Mouse (Mus musculus) adrenal gland, adult 2 months (tissue): ENCODE measurements around the gene Nnat. TPM values are rescaled to one million over a fixed set of nuclear protein-coding genes. Genes with fewer than 3 reads are reported as not detected.
"Not testable (repeated sequence)": the region's sequence is repeated elsewhere in the genome, so short reads cannot be mapped to it uniquely, and the experiment has no call there.

Experiments
- DNase-seq: peaks from one replicate; pipeline ENCODE4 v3.0.0; 2021
- polyA plus RNA-seq: library from polyadenylated mRNA; depleted of rRNA; stranded (reverse); fragments of >200 nt; gene quantifications from 2 replicates; pipeline ENCODE4 v1.2.3, GENCODE M21; 2012
- total RNA-seq, 2 experiments: library from RNA; stranded (reverse); gene quantifications; 2 replicates each; pipeline ENCODE4 v1.2.3; 2021

Nnat gene
- total and polyA plus RNA-seq, 3 experiments, result 32.4 to 111 (median 94.3) TPM

DNA sequence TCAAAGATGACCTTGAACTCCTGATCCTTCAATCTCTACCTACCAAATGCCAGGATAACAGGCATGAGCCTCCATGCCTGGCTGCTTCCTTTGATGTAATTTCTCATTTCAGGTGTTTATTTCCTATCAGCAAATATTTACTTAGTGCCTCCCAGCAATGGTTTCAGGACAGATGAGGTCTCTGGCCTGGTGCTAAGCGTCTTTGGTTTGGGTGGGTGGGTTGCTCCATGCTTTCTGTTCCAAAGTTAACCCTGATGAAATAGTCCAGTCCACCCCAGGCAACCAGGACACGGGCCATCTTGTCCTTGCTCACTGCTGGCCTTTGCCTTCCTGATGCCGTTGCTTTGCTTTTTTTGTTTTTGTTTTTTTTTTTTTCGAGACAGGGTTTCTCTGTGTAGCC lies 9.6 kb upstream of the Nnat start:
- DNase-seq, result no peak

DNA sequence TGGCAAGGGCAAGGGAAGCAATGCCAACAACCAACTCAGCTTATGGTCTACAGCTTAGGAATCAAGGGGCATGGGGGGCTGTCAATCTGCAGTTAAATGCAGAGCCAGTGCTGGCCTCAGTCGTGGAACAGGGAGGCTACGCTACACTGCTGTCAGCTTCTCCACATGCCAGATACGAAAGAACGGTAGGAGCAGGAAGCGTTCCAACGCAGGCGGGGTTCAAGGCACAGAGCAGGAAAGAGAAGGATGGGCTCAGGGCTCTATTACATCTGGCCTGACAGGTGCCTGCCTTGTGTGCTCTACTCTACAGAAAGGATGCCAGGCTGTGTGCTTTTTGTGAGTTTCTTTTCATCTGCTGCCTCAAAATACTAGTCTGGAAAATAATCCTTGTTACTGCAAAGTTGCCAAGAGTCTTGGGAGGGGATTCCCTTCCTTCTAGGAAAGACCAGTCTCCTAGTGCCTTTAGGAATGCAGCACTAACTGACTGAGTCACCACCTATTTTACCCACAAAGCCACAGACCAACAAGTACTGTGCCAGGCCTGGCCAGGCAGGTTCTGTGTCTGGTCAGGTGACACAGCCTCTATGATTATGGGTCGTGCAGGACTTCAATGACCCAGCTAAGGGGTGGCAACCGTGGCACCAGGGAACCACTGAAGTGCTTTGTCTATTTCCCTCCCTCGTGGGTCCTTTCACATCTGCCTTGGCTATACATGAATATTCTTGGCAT lies 7.6 kb upstream of the Nnat start:
- peak; percentile 39 for DNase-seq

DNA sequence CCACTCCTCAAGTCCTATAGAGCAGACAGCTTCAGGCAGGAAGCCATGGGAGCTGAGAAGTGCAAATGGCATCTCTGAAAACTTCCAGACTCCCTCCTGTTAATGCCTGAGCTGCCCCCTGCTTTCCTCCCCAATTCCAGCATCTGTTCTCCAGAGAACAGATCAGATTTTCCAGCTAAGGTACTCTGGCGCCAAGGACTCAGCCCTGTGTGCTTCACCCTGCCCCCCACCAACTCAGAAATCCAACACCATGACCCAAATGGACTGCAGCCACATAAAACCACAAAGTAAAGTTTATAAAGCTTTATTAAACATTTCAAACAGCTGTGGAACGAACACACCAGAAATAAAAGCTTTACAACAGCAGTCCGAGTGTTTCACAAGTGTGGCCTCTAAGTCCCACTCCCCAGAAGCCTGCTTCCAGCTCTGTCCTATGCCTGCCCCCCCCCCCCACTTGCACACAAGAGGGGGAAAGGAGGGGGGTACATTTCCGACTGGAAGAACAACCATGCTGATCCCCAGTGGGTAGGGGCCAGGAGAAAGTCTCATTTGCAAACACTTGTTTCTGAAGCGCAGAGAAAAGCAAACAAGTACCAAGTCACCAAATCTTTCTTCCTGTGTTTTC lies 3.7 kb upstream of the Nnat start:
- no peak for DNase-seq

DNA sequence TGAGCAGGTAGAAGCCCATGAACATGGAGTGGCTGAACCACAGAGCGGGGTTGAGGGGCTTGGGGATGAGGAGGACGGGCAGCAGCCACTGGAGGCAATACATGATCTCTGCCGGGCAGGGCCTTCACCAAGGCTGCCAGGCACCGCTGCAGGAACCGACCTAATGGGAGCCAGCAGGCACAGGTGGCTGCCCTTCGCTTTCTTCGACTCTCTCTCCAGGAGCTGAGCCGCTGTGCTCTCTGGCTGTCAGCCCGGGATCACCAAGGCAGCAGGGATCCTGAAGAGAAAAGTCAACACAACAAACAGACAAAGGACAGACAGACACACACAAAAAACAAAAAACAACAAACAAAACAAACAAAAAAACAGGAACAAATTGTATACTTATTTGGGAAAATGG lies 1.8 kb upstream of the Nnat start:
- no peak for DNase-seq

DNA sequence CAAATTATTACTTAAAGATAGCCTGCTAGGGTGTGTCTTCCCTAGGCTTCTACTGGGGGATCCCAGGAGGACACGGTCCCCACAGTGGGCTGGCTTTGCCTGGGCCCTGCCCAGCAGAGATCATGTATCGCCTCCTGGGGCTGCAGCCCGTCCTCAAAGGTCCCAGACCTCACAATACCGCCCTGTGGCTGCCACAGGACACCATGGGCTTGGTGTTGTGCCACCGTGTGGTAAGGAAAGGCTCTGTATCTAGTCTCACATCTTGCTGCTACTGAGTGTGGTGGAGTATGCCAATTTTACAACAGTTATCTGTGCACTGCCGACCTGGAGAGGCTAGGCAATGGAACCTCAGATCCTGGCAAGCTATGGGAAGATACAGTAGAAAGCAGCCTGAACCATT lies 1.4 kb upstream of the Nnat start:
- DNase-seq, result no peak

DNA sequence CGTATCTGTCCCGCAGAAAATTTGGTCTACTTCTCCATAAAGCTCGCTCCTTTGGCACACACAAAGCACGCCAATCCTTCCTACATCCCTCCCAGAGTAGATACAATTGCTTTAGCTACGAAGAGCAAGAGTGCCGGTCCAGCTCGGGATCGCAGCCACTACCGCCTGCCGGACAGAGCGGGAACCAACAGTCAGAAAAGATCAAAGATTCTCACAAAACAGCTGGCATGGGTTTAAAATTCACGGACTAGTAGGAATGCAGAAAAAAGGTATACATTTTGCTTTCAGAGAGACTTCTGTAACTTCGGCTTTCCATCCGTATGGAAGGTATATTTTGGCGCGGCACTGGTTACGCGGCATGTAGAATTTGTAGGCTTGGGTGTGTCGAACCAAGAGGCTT lies 438 bp upstream of the Nnat start:
- no peak for DNase-seq

DNA sequence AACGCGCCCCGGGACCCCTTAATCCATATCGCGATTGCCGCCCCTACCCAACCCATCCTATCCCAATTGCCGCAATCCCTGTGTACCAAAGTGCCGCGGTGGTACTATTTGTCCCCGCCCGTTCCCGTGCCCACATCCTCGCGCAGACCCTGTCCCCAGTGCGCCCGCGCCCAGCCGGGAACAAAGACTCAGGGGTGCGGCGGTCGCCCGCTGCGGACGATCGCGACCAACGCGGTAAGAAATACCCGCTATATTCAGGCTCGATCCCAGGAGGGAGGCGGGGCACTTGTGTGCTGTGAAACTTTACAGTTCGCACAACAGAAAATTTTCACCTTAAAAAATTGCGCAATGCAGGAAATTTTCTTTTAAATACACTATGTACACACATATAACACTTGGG lies 424 bp downstream of the Nnat start:
- no peak for DNase-seq

DNA sequence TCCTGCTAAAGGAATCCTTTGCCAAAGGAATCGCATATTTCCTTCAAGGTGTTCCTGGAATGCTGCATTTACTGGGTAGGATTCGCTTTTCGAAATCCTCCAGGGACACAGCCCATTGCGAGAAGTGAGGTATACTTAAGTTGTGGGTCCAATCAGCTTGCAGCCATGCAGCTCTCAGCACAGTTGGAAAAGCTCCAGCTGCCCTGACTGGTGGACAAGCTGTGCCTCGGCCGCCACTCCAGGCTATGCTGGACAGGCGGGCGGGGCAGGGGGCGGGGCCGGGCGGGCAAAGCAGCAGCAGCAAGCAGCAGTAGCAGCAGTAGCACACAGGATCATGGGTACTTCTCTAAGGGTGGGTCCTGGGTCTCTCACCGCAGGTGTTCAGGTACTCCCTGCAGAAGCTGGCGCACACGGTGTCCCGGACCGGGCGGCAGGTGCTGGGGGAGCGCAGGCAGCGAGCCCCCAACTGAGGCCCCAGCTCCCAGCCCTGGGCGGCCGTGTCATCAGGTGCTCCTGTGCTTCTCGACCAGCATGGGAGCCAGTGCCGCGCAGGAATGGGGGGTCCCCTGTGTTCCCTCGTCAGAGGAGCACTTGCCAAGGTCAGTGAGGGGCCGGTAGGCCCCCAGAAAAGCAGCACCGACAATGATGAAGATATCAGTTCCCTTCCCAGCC lies 1.4 kb downstream of the Nnat start:
- DNase-seq, result peak; percentile 90

DNA sequence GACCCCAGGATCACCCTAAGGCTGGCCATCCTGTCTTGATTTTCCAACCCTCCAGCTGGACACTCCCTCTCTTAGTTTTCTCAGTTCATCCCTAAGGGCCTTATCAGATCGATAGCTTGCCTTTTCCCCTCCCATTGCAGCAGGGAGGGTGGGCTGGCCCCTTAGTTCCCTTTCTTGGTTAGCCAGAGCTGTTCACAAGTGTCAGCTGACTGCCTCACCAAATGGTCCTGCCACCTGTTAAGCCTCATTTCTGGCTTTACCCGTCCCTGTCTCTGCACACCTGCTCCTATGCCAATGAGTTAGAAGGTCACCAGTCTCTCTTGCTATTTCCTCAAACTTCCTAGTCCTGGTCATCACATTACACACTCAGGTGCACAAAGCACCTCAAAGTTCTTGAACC lies 3.2 kb downstream of the Nnat start:
- DNase-seq, result no peak

DNA sequence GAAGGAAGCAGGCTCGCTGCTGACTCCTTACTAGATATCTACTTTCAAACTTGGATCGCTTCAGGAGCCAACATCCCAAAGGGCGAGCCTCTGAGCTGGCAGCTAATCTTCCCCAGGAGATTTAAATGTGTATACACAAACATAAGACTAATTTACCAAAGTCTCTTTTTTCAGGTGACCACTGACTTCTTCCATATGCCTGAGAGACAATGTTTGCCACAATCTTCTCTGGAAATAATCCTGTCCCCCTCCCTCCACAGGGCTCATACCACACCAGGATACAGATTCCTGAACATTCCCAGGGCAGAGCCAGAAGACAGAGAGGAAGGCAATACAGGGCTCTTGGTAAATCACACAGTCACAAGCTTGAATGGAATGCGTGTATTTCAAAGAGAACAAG lies 4.8 kb downstream of the Nnat start:
- DNase-seq, result no peak

DNA sequence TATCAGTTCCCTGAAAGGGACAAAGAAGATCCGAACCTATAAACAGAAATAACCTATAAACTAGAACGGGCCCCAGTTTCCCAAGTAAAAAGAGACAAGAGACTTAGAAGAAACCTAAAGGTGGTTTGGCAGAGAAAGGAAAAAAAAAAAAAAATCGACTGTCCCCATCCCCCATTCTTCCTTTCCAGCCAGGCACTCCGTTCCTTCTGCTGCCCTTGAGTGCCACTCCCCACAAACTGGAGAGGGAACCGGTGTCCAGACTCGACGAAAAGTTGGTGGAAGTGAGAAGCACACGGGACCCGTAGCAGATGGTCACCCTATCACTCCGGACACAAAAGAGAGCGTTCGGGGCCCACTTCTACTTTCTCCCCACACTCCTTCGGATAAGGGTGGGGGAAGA lies 5.6 kb downstream of the Nnat start:
- DNase-seq, result no peak

DNA sequence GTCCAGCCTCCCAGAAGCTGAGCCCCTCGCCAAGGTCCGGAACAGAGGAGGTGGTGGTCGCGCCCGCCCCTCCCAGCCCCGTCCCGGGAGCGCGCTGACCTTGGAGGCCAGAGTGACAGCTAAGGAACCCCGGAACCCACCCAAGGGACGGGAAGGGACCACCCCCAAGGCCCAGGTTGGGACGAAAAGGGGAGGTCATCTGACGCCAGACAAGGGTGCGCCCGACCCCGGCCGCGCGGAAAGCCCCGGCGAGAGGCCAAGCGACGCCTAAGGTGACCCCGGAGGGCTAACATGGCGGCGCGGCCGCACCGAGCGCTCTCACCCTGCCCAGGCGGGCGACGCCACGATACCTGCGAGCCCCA lies 6.0 kb downstream of the Nnat start:
- DNase-seq, result no peak

DNA sequence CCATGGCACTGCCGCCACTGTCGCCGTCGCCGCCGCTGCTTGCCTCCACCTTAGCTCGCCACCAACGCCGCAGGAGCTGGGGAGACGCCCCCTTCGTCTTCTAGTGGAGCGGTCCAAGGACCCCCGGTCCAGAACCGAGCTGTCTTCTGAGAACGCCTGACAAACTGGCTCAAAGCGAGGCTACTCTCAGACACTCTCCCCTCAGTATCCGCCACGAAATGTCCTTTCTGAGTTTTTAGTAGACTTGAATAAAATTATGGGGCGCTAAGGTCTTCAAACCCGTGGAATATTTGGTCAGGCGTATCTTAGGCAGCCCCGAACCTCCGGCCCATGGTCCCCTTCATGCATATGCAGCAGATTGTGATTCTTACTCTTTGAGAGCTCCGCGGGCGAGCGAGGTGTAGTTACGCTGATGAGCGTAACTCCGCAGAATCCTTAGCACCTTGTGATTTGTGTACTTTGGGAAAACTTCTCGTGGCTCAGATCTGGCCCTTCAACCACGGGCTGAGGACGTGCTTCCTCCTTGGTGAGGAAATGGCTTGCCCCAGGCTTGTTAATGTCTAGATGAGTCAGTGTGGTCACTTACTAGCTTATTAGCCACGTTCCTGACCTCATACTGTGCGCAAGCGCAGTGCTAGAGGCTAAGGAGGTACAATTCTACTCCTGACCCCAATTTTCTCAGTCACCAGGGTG lies 6.5 kb downstream of the Nnat start:
- peak; percentile 90 for DNase-seq

DNA sequence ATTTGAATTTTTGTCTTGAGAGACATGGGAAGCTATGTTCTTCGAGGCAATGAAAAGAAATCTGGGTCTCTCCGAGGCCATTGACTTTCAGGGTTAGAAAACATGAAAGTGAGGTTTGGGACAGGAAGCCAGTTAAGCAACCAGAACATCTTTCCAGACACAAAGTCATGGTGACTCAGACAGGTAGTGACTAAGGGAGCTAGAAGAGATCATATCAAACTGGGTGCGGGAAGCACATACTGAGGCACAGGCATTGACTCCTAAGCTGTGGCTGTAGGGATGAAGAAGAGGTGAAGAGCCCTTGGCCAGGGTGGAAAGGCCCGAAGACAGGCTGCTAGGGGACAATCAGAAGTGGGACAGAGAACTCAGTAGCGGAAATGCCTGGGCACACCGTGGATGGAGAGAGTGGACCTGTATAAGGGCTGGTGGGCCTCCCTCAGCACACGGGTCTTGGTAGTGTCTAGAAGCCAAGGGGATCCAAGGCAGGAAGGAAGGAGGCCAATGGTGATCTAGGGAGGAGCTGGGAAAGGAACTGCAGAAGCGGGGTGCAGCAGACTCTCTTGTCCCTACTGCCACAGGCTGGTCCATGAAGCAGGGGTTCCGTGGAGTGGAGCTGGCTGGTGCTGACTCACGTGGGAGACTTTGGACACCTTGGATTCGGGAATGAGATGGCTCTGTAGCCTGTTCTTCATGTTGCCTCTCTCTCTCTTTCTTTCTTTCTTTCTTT lies 7.5 kb downstream of the Nnat start:
- peak; percentile 37 for DNase-seq

DNA sequence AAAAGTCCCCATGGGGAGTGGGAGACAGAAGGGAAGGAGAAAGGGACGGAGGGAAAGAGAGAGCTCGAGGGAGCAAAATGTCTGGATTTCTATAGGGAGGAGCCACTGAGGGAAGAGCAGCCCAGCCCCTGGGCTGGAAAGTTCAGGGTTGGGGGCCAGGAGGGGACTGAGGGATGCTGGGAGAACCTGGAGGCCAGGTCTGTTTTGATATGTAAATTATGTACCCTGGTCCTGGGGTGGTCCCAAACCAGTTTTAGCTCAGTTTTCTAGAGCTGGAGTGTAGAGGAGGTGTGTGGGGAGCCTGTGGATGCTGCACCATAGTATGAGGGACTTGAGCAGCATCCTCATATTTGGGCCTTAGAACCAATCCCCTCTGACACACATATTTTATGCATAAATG lies 9.0 kb downstream of the Nnat start:
- no peak for DNase-seq

DNA sequence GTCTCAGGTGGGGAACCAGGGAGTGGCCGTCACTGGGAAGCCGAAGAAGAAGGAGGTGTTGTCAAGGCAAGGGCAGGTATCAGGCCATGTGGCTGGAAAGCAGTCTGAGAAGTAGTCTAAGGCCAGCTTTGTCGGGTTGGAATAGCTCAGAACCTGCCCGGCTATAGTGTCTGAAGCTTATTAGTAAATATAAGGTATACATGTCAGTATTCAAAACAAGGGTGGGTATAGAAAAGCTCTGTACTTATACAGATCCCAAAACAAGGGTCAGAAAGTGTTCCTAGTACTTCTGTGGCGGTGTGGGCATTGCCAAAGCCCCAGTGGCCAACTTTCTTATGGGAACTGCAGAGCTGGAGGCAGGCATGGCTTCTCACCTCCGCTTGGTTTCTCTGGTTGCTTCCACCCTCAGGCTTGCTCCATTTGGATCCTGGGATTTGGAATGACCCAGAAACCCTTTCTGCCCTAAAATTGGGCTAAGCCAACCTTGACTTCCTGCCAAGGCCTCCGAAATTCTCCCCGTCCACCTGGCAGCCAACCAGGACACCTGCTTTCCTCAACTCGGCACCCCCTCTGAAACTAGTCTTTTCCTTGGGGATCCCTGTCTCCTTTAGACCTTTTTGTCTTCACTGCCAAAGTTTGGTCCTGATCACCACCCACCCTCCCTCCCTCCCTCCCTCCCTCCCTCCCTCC lies 10.1 kb downstream of the Nnat start:
- DNase-seq, result peak; percentile 71

DNA sequence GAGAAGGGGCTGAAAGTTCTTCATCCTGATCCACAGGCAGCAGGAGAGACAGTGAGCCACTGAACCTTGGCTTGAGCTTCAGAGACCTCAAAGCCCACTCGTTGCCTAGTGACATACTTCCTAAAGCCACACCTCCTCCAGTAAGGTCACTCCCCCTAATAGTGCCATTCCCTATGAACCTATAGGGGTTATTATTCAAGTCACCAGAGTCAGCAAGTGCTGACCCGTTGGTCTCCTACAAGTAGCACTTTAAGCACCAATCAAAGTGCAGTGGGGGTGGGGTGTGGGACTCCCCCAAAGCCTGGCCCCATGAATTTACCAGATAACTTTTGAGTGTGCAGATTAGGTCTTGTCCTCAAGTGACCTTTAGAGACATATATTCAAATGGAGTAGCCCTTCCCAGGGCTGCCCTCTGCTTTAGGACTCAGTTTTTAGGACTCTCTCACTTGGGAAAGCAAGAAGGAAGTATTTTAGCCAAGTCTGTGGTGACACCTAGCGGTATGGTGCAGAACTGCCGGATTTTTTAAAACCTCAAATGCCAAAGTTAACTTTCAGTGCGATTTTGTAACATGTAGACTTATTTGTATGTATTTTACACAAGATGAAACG lies 11.4 kb downstream of the Nnat start, which contains the start of gene Blcap:
Blcap (minus strand) TSS at position 51 of the 609 bp plus-strand sequence.
- peak; percentile 47 for DNase-seq

DNA sequence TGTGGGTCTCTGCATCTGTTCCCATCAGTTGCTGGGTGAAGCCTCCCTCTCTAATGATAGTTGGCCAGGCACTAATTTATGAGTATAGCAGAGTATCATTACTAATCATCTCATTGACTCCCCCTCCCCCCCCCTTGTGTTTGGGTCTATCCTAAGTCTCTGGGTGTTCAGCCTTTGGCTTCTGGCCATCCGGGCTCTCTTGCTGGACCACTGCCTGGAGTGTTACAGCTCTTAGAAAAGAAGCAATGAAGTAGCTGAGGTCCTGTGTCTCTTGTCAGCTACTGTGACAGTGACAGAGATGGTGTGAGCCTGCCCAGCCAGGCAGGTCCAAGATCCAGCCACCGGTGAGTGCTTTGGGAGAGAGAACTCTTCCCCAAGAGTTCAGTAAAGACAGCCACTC lies 12.9 kb downstream of the Nnat start:
- DNase-seq, result no peak

DNA sequence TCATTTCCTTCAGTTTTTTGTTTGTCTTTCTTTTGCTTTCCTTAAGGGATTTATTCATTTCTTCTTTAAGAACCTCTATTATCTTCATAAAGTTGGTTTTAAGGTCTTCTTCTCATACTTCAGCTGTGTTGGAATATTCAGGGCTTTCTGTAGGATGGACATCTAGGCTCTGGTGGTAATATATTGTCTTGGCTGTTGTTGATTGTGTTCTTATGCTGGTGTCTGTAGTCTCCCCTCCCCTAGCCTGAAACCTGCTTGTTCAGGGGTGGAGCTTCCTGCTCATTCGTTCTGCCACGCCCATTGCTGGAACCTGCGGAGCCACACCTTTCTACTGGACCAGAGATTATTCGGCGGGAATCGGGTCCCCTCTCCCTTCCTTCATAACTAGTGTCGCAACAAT lies 25.5 kb downstream of the Nnat start:
- not testable (repeated sequence) for DNase-seq

DNA sequence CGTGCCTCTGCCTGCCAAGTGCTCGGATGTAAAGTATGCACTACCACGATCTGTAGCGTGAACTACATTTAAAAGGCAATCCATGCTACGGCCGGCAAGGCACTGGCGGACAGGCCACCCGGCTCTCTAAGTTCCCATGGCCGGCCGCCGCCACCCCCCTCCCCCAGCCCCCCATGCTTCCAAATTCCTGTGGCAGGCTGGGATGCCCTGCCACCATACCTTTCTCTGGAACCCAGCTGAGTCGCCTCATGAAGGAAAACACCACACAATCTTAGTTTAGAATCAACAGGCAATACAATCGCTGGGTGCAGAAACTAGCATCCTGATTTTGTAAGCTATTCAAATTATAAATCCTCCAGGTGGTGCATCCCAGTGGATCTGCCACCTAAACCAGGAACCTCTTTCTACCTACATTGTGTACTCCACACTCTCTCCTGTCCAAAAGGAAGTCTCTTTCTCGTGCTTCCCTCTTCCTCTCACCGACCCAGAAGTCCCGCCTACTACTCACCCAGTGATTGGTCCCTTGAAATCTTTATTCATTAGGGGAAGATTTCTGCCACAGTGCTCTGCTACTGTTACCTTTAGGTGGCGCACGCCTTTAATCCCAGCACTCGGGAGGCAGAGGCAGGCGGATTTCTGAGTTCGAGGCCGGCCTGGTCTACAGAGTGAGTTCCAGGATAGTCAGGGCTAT lies 37.1 kb downstream of the Nnat start:
- DNase-seq, result no peak

DNA sequence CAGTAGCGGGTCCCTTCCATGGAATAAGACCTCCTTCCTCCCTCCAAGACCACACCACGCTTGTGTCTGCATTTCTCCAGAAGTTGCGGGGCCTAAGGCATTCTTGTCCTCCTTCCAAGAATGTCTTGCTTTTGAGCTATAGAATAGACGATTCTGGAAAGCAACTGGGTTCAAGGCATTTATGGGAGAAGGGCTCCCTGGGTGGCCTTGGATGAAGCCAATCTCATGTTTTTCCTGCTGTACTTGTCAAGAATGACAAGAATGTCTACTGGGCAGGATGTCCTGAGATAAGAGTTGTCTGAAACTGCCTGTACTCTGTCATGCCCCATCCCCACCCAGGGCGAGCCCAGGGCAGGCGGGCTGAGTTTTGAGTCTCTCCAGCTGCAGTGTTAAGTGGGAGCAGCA lies 41.6 kb downstream of the Nnat start:
- peak; percentile 3 for DNase-seq
